Mouse (Mus musculus) heart, postnatal 0 days (tissue): ENCODE data around the gene Mtrf1l. TPM values are rescaled to one million over a fixed set of nuclear protein-coding genes. Genes with fewer than 3 reads are reported as not detected.

Source experiments
- ATAC-seq: fragments of 200-750 bp; cut with Nextera tagmentation; 2 replicates; pipeline ENCODE4 v1.8.0; 2017; ENCODE audit warnings: low read depth, moderate number of reproducible peaks, moderate library complexity; ENCODE audit not compliant: insufficient read depth
- DNase-seq: peaks from one replicate; pipeline ENCODE4 v3.0.0-alpha.2; 2016; ENCODE audit warnings: low spot score
- H3K27ac ChIP-seq: fragments of 300-500 bp; sonication (generic); 2 replicates; pipeline ENCODE4 v1.5.1; 2014; ENCODE audit warnings: low read depth, mild to moderate bottlenecking
- H3K27me3 ChIP-seq: fragments of 300-500 bp; sonication (generic); 2 replicates; pipeline ENCODE4 v1.6.1; 2014; ENCODE audit warnings: low read length, mixed read lengths; ENCODE audit not compliant: control insufficient read depth, insufficient read depth
- H3K36me3 ChIP-seq: fragments of 300-500 bp; sonication (generic); replicated peaks from 2 replicates; pipeline ENCODE4 v1.6.1; 2014; ENCODE audit warnings: low read length, mixed read lengths; ENCODE audit not compliant: control insufficient read depth, insufficient read depth
- H3K4me1 ChIP-seq: fragments of 300-500 bp; sonication (generic); 2 replicates; pipeline ENCODE4 v1.6.1; 2014; ENCODE audit warnings: antibody characterized with exemption; ENCODE audit not compliant: control insufficient read depth, insufficient read depth
- H3K4me2 ChIP-seq: fragments of 300-500 bp; sonication (generic); 2 replicates; pipeline ENCODE4 v1.6.1; 2014; ENCODE audit warnings: low read depth, mild to moderate bottlenecking, low read length, moderate library complexity
- H3K4me3 ChIP-seq: fragments of 300-500 bp; sonication (generic); 2 replicates; pipeline ENCODE4 v1.5.1; 2014; ENCODE audit warnings: low read depth, low read length
- H3K9ac ChIP-seq: fragments of 300-500 bp; sonication (generic); replicated peaks from 2 replicates; pipeline ENCODE4 v1.6.1; 2014; ENCODE audit warnings: low read depth, low read length, mixed read lengths
- H3K9me3 ChIP-seq: fragments of 300-500 bp; sonication (generic); replicated peaks from 2 replicates; pipeline ENCODE4 v1.6.1; 2016; ENCODE audit warnings: low read length; ENCODE audit not compliant: control insufficient read depth
- CTCF ChIP-seq: IDR thresholded peaks from 2 replicates; pipeline ENCODE4 v1.5.1; 2016; ENCODE audit warnings: antibody characterized with exemption, control low read depth, low read depth
- EP300 ChIP-seq: IDR thresholded peaks from 2 replicates; pipeline ENCODE4 v1.6.1; 2016; ENCODE audit warnings: antibody characterized with exemption, low read depth
- WGBS: fragments of 180-500 bp; shearing (Covaris S2); extraction: QIAGEN DNeasy Blood & Tissue Kit; methylation state at CpG from one replicate; pipeline ENCODE4 v1.1.7; 2014; 5-methylcytosine and 5-hydroxymethylcytosine counted together
- polyA plus RNA-seq: library from polyadenylated mRNA; unstranded; fragments of >200 nt; fragmentation: Nextera tagmentation; extraction: Ambion mirVana; gene quantifications from 2 replicates; pipeline ENCODE4 v1.2.1, GENCODE M21; 2015
- total RNA-seq: library from RNA; depleted of rRNA; stranded (reverse); fragments of >200 nt; gene quantifications from 2 replicates; pipeline ENCODE4 v1.2.3, GENCODE M21; 2014; ENCODE audit warnings: low replicate concordance; rRNA removed

Gene Mtrf1l
- total RNA-seq (12.9 and 15.6 TPM in 2 replicates), polyA plus RNA-seq (9.5 and 11.4 TPM in 2 replicates)

- H3K9ac ChIP-seq, result peak within 1 kb of the TSS; percentile 93
- peak within 1 kb of the TSS; percentile 93 for H3K27ac ChIP-seq
- H3K36me3 ChIP-seq, result peaks cover 13% of the 10 kb centered on the region
- H3K4me2 ChIP-seq, result peak within 1 kb of the TSS; percentile 88
- ATAC-seq (peak; percentile 96), DNase-seq (peak; percentile 97)
- no peaks in the 10 kb centered on the region for H3K9me3 ChIP-seq
- H3K27me3 ChIP-seq, result no peaks in the 10 kb centered on the region
- TF ChIP-seq CTCF (peak; percentile 29; the same call in 1 of the 2 replicates), EP300 (no peak)
- peaks cover 11% of the 10 kb centered on the region for H3K4me1 ChIP-seq
- H3K4me3 ChIP-seq, result peak within 1 kb of the TSS; percentile 83
- WGBS, result 0% methylated on average over 47 of the region's 47 CpGs
Observed at GRCm38 (mm10) chr10:5823740-5824491, at the start of gene Mtrf1l. TSS of gene Mtrf1l (minus strand) at chr10:5823910.

- Histone ChIP-seq H3K4me1 (no peaks in the 10 kb centered on the region), H3K9me3 (no peaks in the 10 kb centered on the region), H3K9ac (no peak overlapping the region), H3K27me3 (no peaks in the 10 kb centered on the region), H3K27ac (no peak overlapping the region), H3K4me3 (no peak overlapping the region), H3K36me3 (no peaks in the 10 kb centered on the region), H3K4me2 (no peak overlapping the region)
- WGBS, result 57% methylated on average over 4 of the region's 4 CpGs
- TF ChIP-seq EP300, result no peak
- TF ChIP-seq CTCF, result no peak
- DNase-seq (no peak), ATAC-seq (no peak)
Observed at GRCm38 (mm10) chr10:5871081-5871480, 47.4 kb upstream of the Mtrf1l start.

- 72% methylated on average over 11 of the region's 11 CpGs for WGBS
- Histone ChIP-seq H3K4me2 (no peak overlapping the region), H3K9ac (no peak overlapping the region), H3K36me3 (no peaks in the 10 kb centered on the region), H3K9me3 (no peaks in the 10 kb centered on the region), H3K4me3 (no peak overlapping the region), H3K27me3 (no peaks in the 10 kb centered on the region), H3K4me1 (no peaks in the 10 kb centered on the region), H3K27ac (no peak overlapping the region)
- TF ChIP-seq CTCF (no peak), EP300 (no peak)
- no peak for DNase-seq
- ATAC-seq, result no peak
Observed at GRCm38 (mm10) chr10:5867981-5868552, 44.4 kb upstream of the Mtrf1l start.

GRCm38 (mm10) chr10:5865996-5866395 lies 42.3 kb upstream of the Mtrf1l start:
- Histone ChIP-seq H3K27me3 (no peaks in the 10 kb centered on the region), H3K36me3 (no peaks in the 10 kb centered on the region), H3K9me3 (no peaks in the 10 kb centered on the region), H3K9ac (no peak overlapping the region), H3K4me3 (no peak overlapping the region), H3K27ac (no peak overlapping the region), H3K4me2 (no peak overlapping the region), H3K4me1 (no peaks in the 10 kb centered on the region)
- ATAC-seq, result no peak
- no peak for DNase-seq
- WGBS, result 51% methylated on average over 2 of the region's 2 CpGs
- TF ChIP-seq EP300 (no peak), CTCF (no peak)

GRCm38 (mm10) chr10:5862669-5863068 lies 39.0 kb upstream of the Mtrf1l start:
- ATAC-seq (no peak), DNase-seq (no peak)
- Histone ChIP-seq H3K4me2 (no peak overlapping the region), H3K4me3 (no peak overlapping the region), H3K9me3 (no peaks in the 10 kb centered on the region), H3K27me3 (no peaks in the 10 kb centered on the region), H3K27ac (no peak overlapping the region), H3K9ac (no peak overlapping the region), H3K4me1 (no peaks in the 10 kb centered on the region), H3K36me3 (no peaks in the 10 kb centered on the region)
- TF ChIP-seq EP300 (no peak), CTCF (no peak)
- WGBS, result 89% methylated on average over 3 of the region's 3 CpGs
